Mouse (Mus musculus) liver, postnatal 0 days (tissue): ENCODE measurements around the gene Scml4. TPM values are rescaled to one million over a fixed set of nuclear protein-coding genes. Genes with fewer than 3 reads are reported as not detected.

Experiments used
- ATAC-seq: fragments of 200-750 bp; cut with Nextera tagmentation; 2 replicates; pipeline ENCODE4 v1.8.0; 2017; ENCODE audit warnings: mild to moderate bottlenecking, moderate library complexity
- DNase-seq: peaks from one replicate; pipeline ENCODE4 v3.0.0-alpha.2; 2016
- H3K27ac ChIP-seq: fragments of 300-500 bp; sonication (generic); 2 replicates; pipeline ENCODE4 v1.5.1; 2014; ENCODE audit warnings: antibody characterized with exemption, moderate library complexity, mild to moderate bottlenecking, low read depth
- H3K27me3 ChIP-seq: fragments of 300-500 bp; sonication (generic); 2 replicates; pipeline ENCODE4 v1.6.1; 2014; ENCODE audit warnings: low read length, control low read depth, mixed read lengths; ENCODE audit not compliant: insufficient read depth
- H3K36me3 ChIP-seq: fragments of 300-500 bp; sonication (generic); replicated peaks from 2 replicates; pipeline ENCODE4 v1.6.1; 2014; ENCODE audit warnings: mild to moderate bottlenecking, control low read depth, low read length, moderate library complexity, mixed read lengths; ENCODE audit not compliant: insufficient read depth
- H3K4me1 ChIP-seq: fragments of 300-500 bp; sonication (generic); 2 replicates; pipeline ENCODE4 v1.6.1; 2014; ENCODE audit warnings: antibody characterized with exemption, mild to moderate bottlenecking, control low read depth; ENCODE audit not compliant: insufficient read depth
- H3K4me2 ChIP-seq: fragments of 300-500 bp; sonication (generic); 2 replicates; pipeline ENCODE4 v1.6.1; 2014; ENCODE audit warnings: low read depth, mild to moderate bottlenecking, low read length, moderate library complexity, mixed read lengths
- H3K4me3 ChIP-seq: fragments of 300-500 bp; sonication (generic); 2 replicates; pipeline ENCODE4 v1.5.1; 2014; ENCODE audit warnings: low read depth, low read length
- H3K9ac ChIP-seq: fragments of 300-500 bp; sonication (generic); replicated peaks from 2 replicates; pipeline ENCODE4 v1.6.1; 2014; ENCODE audit warnings: mild to moderate bottlenecking, moderate library complexity
- H3K9me3 ChIP-seq: fragments of 300-500 bp; sonication (generic); 2 replicates; pipeline ENCODE4 v1.6.1; 2016; ENCODE audit warnings: mild to moderate bottlenecking, control low read depth, low read length, mixed read lengths
- CTCF ChIP-seq: sonication (generic); IDR thresholded peaks from 2 replicates; pipeline ENCODE4 v1.5.1; 2016; ENCODE audit warnings: antibody characterized with exemption, low read depth
- EP300 ChIP-seq: IDR thresholded peaks from 2 replicates; pipeline ENCODE4 v1.6.1; 2016; ENCODE audit warnings: antibody characterized with exemption, low read depth, mild to moderate bottlenecking
- WGBS: fragments of 180-500 bp; shearing (Covaris S2); extraction: QIAGEN DNeasy Blood & Tissue Kit; methylation state at CpG from one replicate; pipeline ENCODE4 v1.1.7; 2014; ENCODE audit not compliant: insufficient replicate concordance; 5-methylcytosine and 5-hydroxymethylcytosine counted together
- polyA plus RNA-seq: library from polyadenylated mRNA; unstranded; fragments of >200 nt; fragmentation: Nextera tagmentation; extraction: Ambion mirVana; gene quantifications from 2 replicates; pipeline ENCODE4 v1.2.1, GENCODE M21; 2015

The Scml4 gene
- polyA plus RNA-seq, 1 experiment from 2014 or later, result 0.43 TPM

DNA sequence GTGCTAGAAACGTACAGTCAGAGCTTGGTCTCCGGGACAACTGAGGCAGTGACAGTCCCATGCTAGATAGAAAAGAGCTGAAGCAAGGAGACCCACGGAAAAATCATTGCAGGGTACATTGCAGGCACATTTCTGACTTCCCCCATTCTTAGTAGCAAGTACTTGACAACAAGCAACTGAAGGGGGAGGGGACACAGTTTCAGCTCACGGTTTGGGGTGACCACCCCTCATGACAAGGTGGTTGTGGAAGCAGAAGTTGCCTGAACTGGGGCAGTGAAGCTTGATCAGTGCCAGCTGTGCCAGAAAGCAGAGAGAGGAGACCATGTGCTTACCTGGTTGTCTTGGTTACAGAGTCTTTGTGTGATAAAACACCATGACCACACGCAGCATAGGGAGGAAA is 93.4 kb downstream of the Scml4 start:
- no peak overlapping the region for H3K4me3 ChIP-seq
- 58% methylated on average over 5 of the region's 5 CpGs for WGBS
- H3K9me3 ChIP-seq, result no peaks in the 10 kb centered on the region
- no peak overlapping the region for H3K9ac ChIP-seq
- peaks cover 7% of the 10 kb centered on the region; the same call in 1 of the 2 replicates for H3K27me3 ChIP-seq
- TF ChIP-seq EP300 (no peak), CTCF (no peak)
- H3K4me2 ChIP-seq, result no peak overlapping the region
- no peaks in the 10 kb centered on the region for H3K36me3 ChIP-seq
- 0 out of 2 replicates have a peak, but pooled peaks cover 2% of the 10 kb centered on the region for H3K4me1 ChIP-seq
- ATAC-seq (no peak), DNase-seq (no peak)
- no peak overlapping the region for H3K27ac ChIP-seq

DNA sequence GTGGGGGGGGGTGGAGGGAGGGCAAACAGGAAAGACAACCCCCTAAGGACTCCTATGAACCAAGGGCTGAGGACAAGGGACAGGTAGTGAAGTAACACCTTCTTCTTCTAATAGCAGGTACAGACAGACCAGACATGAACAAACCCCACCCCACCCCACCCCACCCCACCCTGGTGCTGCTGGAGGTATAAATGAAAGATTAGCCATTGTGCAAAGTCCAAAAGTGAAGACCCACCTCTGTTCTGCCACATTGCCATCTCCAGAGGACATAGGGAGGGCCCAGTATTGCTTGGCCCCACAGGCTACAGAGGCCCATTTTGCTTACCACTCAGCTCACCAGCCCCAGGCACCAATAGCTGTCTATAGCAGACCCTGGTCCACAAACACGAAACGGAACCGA is 95.0 kb downstream of the Scml4 start:
- Histone ChIP-seq H3K27me3 (peaks cover 7% of the 10 kb centered on the region; the same call in 1 of the 2 replicates), H3K4me2 (no peak overlapping the region), H3K4me1 (0 out of 2 replicates have a peak, but pooled peaks cover 2% of the 10 kb centered on the region), H3K9ac (no peak overlapping the region), H3K36me3 (no peaks in the 10 kb centered on the region), H3K9me3 (no peaks in the 10 kb centered on the region), H3K27ac (no peak overlapping the region), H3K4me3 (no peak overlapping the region)
- no peak for ATAC-seq
- no peak for TF ChIP-seq CTCF
- no peak for TF ChIP-seq EP300
- no peak for DNase-seq
- WGBS, result 93% methylated on average over 3 of the region's 3 CpGs

DNA sequence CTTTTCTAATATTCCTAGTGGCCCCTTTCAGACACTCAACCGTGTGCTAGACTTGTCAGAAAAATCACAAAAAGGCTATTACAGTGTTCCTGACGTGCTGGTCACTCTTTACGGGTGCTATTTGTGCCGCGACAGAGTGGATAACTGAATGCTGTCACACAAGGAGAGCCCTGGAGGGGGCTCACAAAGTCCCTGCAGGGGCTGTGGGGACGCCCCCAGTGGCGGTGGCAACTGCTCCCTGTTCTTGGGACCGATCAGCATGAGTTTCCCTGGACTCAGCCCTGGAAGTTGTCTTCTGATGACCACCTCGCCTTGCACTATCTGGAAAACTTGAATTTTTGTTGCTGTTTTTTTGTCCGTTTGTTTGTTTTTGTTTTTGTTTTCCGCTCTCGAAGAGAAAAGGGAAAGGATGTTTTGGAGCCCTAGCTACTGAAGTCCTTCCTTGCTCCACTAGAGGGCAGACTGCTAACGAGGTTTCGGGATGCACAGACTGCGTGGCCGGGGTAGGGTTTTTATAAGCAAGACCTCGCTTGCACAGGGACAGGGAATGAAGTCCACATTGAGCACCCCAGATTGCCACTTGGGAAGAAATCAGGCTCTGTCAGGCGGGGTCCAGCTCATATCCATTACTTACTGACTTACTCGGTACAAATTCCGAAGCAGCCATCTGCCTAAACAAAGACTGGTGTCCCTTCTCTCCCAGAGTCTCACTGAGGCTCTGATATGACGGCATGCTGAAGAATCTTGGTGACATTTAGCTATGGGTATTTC is 97.9 kb downstream of the Scml4 start:
- Histone ChIP-seq H3K27ac (no peak overlapping the region), H3K4me3 (peak overlapping the region; percentile 17; the same call in 1 of the 2 replicates), H3K4me1 (peaks cover 13% of the 10 kb centered on the region), H3K4me2 (peak overlapping the region; percentile 56), H3K36me3 (no peaks in the 10 kb centered on the region), H3K9me3 (no peaks in the 10 kb centered on the region), H3K27me3 (peaks cover 7% of the 10 kb centered on the region; the same call in 1 of the 2 replicates), H3K9ac (no peak overlapping the region)
- 9% methylated on average over 21 of the region's 21 CpGs for WGBS
- ATAC-seq, result peak; percentile 47; the same call in 1 of the 2 replicates
- peak; percentile 61 for DNase-seq
- TF ChIP-seq EP300 (no peak), CTCF (peak; percentile 83)

DNA sequence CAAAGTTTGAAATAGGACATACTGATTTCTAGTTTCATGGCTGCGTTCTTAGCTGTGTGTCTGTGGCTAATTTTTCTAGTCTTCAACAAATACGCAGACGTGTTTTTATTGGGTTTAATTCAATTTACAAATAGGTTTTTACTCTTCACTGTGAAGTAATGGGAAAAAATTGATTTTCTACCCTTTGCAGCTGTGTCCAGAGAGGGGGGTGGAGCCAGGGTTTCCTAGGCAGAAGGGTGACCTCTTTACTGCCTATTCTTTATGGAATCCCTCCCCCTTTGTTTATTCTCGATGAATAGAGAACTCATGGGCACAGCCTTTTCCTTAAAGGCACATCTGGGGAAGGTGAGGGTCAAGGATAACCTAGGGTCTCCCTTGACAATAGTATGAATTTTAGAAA is 98.5 kb downstream of the Scml4 start:
- 57% methylated on average over 4 of the region's 4 CpGs for WGBS
- TF ChIP-seq EP300, result no peak
- no peak for TF ChIP-seq CTCF
- Histone ChIP-seq H3K27ac (no peak overlapping the region), H3K9me3 (no peaks in the 10 kb centered on the region), H3K36me3 (no peaks in the 10 kb centered on the region), H3K27me3 (peaks cover 7% of the 10 kb centered on the region; the same call in 1 of the 2 replicates), H3K9ac (no peak overlapping the region), H3K4me3 (no peak overlapping the region), H3K4me1 (peaks cover 13% of the 10 kb centered on the region), H3K4me2 (peak overlapping the region; percentile 56)
- ATAC-seq (no peak), DNase-seq (no peak)

DNA sequence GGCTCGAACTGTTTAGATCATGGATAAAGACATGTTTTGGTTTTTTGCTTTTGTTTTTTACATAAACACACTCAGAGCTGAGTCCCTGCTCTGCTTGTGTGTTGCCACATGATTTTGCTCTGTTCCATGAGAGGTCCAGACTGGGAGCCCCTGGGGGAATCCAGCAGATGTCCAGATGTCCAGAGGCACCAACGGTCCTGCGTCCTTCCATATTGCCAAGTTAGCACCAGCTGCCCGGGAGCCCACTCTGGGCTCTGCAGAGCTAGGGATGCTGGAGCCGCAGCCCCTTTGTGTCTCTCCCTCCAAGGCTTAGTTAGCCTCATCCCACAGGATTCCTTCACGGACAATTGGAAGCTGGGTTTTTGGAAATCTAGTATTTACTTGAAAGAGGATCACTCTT is 101.6 kb downstream of the Scml4 start:
- ATAC-seq (no peak), DNase-seq (no peak)
- H3K36me3 ChIP-seq, result no peaks in the 10 kb centered on the region
- H3K27ac ChIP-seq, result 0 out of 2 replicates have a peak overlapping the region, but pooled peaks have one; percentile 16
- no peaks in the 10 kb centered on the region for H3K9me3 ChIP-seq
- peak overlapping the region; percentile 51; the same call in 1 of the 2 replicates for H3K4me2 ChIP-seq
- peaks cover 7% of the 10 kb centered on the region; the same call in 1 of the 2 replicates for H3K27me3 ChIP-seq
- 72% methylated on average over 6 of the region's 6 CpGs for WGBS
- H3K4me3 ChIP-seq, result no peak overlapping the region
- no peak for TF ChIP-seq EP300
- TF ChIP-seq CTCF, result no peak
- H3K4me1 ChIP-seq, result peaks cover 13% of the 10 kb centered on the region
- no peak overlapping the region for H3K9ac ChIP-seq

DNA sequence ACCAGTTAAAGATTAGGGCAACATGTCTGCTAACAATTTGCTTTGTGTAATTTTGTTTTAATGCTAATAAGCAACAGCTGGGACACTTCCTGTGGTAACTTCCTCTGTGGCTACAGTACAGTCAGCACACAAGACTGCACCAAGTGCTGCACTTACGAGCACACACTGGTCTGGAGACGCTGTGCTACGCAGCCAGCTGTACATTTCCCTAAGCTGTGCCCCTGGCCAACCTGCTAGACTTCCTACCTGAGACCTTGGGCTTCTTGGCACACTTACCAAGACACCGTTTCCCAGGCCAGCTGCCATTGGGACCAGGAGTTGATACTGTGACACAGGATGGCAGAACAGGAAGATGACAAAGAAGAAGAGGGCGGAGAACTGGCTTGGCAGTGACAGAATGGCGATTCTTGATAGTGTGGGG is 102.0 kb downstream of the Scml4 start:
- Histone ChIP-seq H3K27me3 (peaks cover 4% of the 10 kb centered on the region; the same call in 1 of the 2 replicates), H3K4me1 (peaks cover 13% of the 10 kb centered on the region), H3K4me2 (peak overlapping the region; percentile 51), H3K9ac (no peak overlapping the region), H3K9me3 (no peaks in the 10 kb centered on the region), H3K36me3 (no peaks in the 10 kb centered on the region), H3K4me3 (peak overlapping the region; percentile 22; the same call in 1 of the 2 replicates), H3K27ac (0 out of 2 replicates have a peak overlapping the region, but pooled peaks have one; percentile 16)
- no peak for TF ChIP-seq CTCF
- TF ChIP-seq EP300, result no peak
- WGBS, result 23% methylated on average over 6 of the region's 6 CpGs
- DNase-seq, result no peak
- no peak for ATAC-seq
